Mouse (Mus musculus): Measurements from ENCODE around the gene Ppp4r3a. TPM values are rescaled to one million over a fixed set of nuclear protein-coding genes. Genes with fewer than 3 reads are reported as not detected.

Ppp4r3a gene
- polyA plus RNA-seq, 1 experiment: 28.6 TPM

GRCm38 (mm10) chr12:101084881-101085666, 1.6 kb upstream of the Ppp4r3a start:
- H3K4me1 ChIP-seq (ENCODE audit: control insufficient read depth, insufficient read depth, low read length): peaks cover 5% of the 10 kb centered on the region; the same call in 1 of the 2 replicates
- H3K4me3 ChIP-seq (ENCODE audit: insufficient read depth, low read length): no peak overlapping the region
- H3K27ac ChIP-seq (ENCODE audit: insufficient read depth, low read length): no peak overlapping the region
- TF ChIP-seq CTCF (IDR thresholded peaks at IDR 0.05; ENCODE audit: extremely low read depth, insufficient read depth, low read length): no peak
- TF ChIP-seq POLR2A (IDR thresholded peaks at IDR 0.05; ENCODE audit: extremely low read depth, insufficient read depth, low read length): no peak

- TF ChIP-seq CTCF (IDR thresholded peaks at IDR 0.05; ENCODE audit: extremely low read depth, insufficient read depth, low read length) (no peak), POLR2A (IDR thresholded peaks at IDR 0.05; ENCODE audit: extremely low read depth, insufficient read depth, low read length) (no peak)
- Histone ChIP-seq H3K27ac (ENCODE audit: insufficient read depth, low read length) (no peak overlapping the region), H3K4me1 (ENCODE audit: control insufficient read depth, insufficient read depth, low read length) (peaks cover 5% of the 10 kb centered on the region; the same call in 1 of the 2 replicates), H3K4me3 (ENCODE audit: insufficient read depth, low read length) (peak overlapping the region; percentile 84)
These were observed 735 bp upstream of the Ppp4r3a start for GRCm38 (mm10) chr12:101084237-101084636.

- peaks cover 5% of the 10 kb centered on the region; the same call in 1 of the 2 replicates for H3K4me1 ChIP-seq (ENCODE audit: control insufficient read depth, insufficient read depth, low read length)
- H3K27ac ChIP-seq (ENCODE audit: insufficient read depth, low read length): peak overlapping the region; percentile 82
- TF ChIP-seq POLR2A (IDR thresholded peaks at IDR 0.05; ENCODE audit: extremely low read depth, insufficient read depth, low read length) (no peak), CTCF (IDR thresholded peaks at IDR 0.05; ENCODE audit: extremely low read depth, insufficient read depth, low read length) (no peak)
- H3K4me3 ChIP-seq (ENCODE audit: insufficient read depth, low read length): peak overlapping the region; percentile 84
These were observed 315 bp upstream of the Ppp4r3a start for GRCm38 (mm10) chr12:101083839-101084195.

GRCm38 (mm10) chr12:101082296-101083075, 1.0 kb downstream of the Ppp4r3a start:
- H3K4me1 ChIP-seq (ENCODE audit: control insufficient read depth, insufficient read depth, low read length): peaks cover 5% of the 10 kb centered on the region; the same call in 1 of the 2 replicates
- peak overlapping the region; percentile 99 for H3K27ac ChIP-seq (ENCODE audit: insufficient read depth, low read length)
- H3K4me3 ChIP-seq (ENCODE audit: insufficient read depth, low read length): peak overlapping the region; percentile 84
- TF ChIP-seq CTCF (IDR thresholded peaks at IDR 0.05; ENCODE audit: extremely low read depth, insufficient read depth, low read length) (no peak), POLR2A (IDR thresholded peaks at IDR 0.05; ENCODE audit: extremely low read depth, insufficient read depth, low read length) (no peak)

GRCm38 (mm10) chr12:101077955-101078354, 5.5 kb downstream of the Ppp4r3a start:
- Histone ChIP-seq H3K4me3 (ENCODE audit: insufficient read depth, low read length) (no peak overlapping the region), H3K27ac (ENCODE audit: insufficient read depth, low read length) (no peak overlapping the region), H3K4me1 (ENCODE audit: control insufficient read depth, insufficient read depth, low read length) (peaks cover 5% of the 10 kb centered on the region; the same call in 1 of the 2 replicates)
- no peak for TF ChIP-seq CTCF (IDR thresholded peaks at IDR 0.05; ENCODE audit: extremely low read depth, insufficient read depth, low read length)
- no peak for TF ChIP-seq POLR2A (IDR thresholded peaks at IDR 0.05; ENCODE audit: extremely low read depth, insufficient read depth, low read length)

GRCm38 (mm10) chr12:101075433-101075832, 8.1 kb downstream of the Ppp4r3a start:
- TF ChIP-seq CTCF (IDR thresholded peaks at IDR 0.05; ENCODE audit: extremely low read depth, insufficient read depth, low read length) (no peak), POLR2A (IDR thresholded peaks at IDR 0.05; ENCODE audit: extremely low read depth, insufficient read depth, low read length) (no peak)
- Histone ChIP-seq H3K4me1 (ENCODE audit: control insufficient read depth, insufficient read depth, low read length) (peaks cover 2% of the 10 kb centered on the region; the same call in 1 of the 2 replicates), H3K27ac (ENCODE audit: insufficient read depth, low read length) (no peak overlapping the region), H3K4me3 (ENCODE audit: insufficient read depth, low read length) (no peak overlapping the region)

GRCm38 (mm10) chr12:101074821-101075429, 8.6 kb downstream of the Ppp4r3a start:
- no peak overlapping the region for H3K27ac ChIP-seq (ENCODE audit: insufficient read depth, low read length)
- no peak overlapping the region for H3K4me3 ChIP-seq (ENCODE audit: insufficient read depth, low read length)
- TF ChIP-seq POLR2A (IDR thresholded peaks at IDR 0.05; ENCODE audit: extremely low read depth, insufficient read depth, low read length): no peak
- no peak for TF ChIP-seq CTCF (IDR thresholded peaks at IDR 0.05; ENCODE audit: extremely low read depth, insufficient read depth, low read length)
- peaks cover 2% of the 10 kb centered on the region; the same call in 1 of the 2 replicates for H3K4me1 ChIP-seq (ENCODE audit: control insufficient read depth, insufficient read depth, low read length)

GRCm38 (mm10) chr12:101069813-101070212, 13.7 kb downstream of the Ppp4r3a start:
- no peak overlapping the region for H3K4me3 ChIP-seq (ENCODE audit: insufficient read depth, low read length)

GRCm38 (mm10) chr12:101066329-101066728, 17.2 kb downstream of the Ppp4r3a start:
- peaks cover 1% of the 10 kb centered on the region; the same call in 1 of the 2 replicates for H3K4me1 ChIP-seq (ENCODE audit: control insufficient read depth, insufficient read depth, low read length)
- TF ChIP-seq CTCF (IDR thresholded peaks at IDR 0.05; ENCODE audit: extremely low read depth, insufficient read depth, low read length) (no peak), POLR2A (IDR thresholded peaks at IDR 0.05; ENCODE audit: extremely low read depth, insufficient read depth, low read length) (no peak)
- no peak overlapping the region for H3K4me3 ChIP-seq (ENCODE audit: insufficient read depth, low read length)
- no peak overlapping the region for H3K27ac ChIP-seq (ENCODE audit: insufficient read depth, low read length)

More at GRCm38 (mm10) chr12:101069813-101070212, 13.7 kb downstream of the Ppp4r3a start:
- peaks cover 1% of the 10 kb centered on the region; the same call in 1 of the 2 replicates for H3K4me1 ChIP-seq (ENCODE audit: control insufficient read depth, insufficient read depth, low read length)
- no peak overlapping the region for H3K27ac ChIP-seq (ENCODE audit: insufficient read depth, low read length)
- TF ChIP-seq POLR2A (IDR thresholded peaks at IDR 0.05; ENCODE audit: extremely low read depth, insufficient read depth, low read length) (no peak), CTCF (IDR thresholded peaks at IDR 0.05; ENCODE audit: extremely low read depth, insufficient read depth, low read length) (no peak)
